Mouse (Mus musculus) stomach, postnatal 0 days (tissue): ENCODE data around the gene Znrd1as.

ENCODE experiments used
- CTCF ChIP-seq: IDR thresholded peaks from 2 replicates; pipeline ENCODE4 v1.5.1; 2016; ENCODE audit warnings: antibody characterized with exemption, low read depth, mild to moderate bottlenecking, moderate library complexity
- EP300 ChIP-seq: optimal IDR thresholded peaks from 2 replicates; pipeline ENCODE3; 2016; ENCODE audit warnings: antibody characterized with exemption

DNA sequence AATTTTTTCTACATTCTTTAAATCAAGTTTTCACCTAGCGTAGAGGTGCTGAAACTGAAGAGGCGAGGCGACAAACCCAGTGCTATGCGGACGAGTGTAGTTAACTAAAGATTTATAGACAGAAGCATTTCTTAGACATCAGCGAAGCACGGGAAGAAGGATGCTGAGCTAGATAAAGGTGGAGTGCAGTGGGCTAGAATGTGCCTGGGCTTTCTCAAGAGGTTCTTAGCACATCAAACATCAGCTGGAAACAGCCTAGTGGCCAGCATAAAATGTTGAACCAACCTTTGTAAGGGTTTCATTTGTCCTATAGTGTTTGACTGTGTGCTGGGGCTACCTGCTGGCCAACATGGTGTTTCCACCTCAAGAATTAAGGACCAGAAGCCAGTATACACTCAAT lies 42.5 kb downstream of the Znrd1as start, which contains the start of gene Zfp57:
- TF ChIP-seq EP300 (no peak), CTCF (no peak)
